Mouse (Mus musculus): ENCODE measurements around the gene Rbm34. TPM values are rescaled to one million over a fixed set of nuclear protein-coding genes. Genes with fewer than 3 reads are reported as not detected.

The Rbm34 gene
- polyA plus RNA-seq, 1 experiment from 2014 or later: 22.5 TPM

GRCm38 (mm10) chr8:126951900-126952636 lies 18.8 kb downstream of the Rbm34 start:
- H3K27me3 ChIP-seq (replicated peaks): no peaks in the 10 kb centered on the region
- no peak for ATAC-seq
- H3K4me1 ChIP-seq: no peaks in the 10 kb centered on the region
- no peak overlapping the region for H3K9ac ChIP-seq
- no peak overlapping the region for H3K4me2 ChIP-seq
- 85% methylated on average over 11 of the region's 11 CpGs for WGBS (ENCODE audit: insufficient replicate concordance)
- peaks cover 94% of the 10 kb centered on the region for H3K36me3 ChIP-seq
- H3K9me3 ChIP-seq (replicated peaks): no peaks in the 10 kb centered on the region
- H3K4me3 ChIP-seq: no peak overlapping the region
- no peak overlapping the region for H3K27ac ChIP-seq

GRCm38 (mm10) chr8:126949527-126949926 lies 21.3 kb downstream of the Rbm34 start:
- no peaks in the 10 kb centered on the region for H3K9me3 ChIP-seq (replicated peaks)
- peaks cover 15% of the 10 kb centered on the region for H3K4me1 ChIP-seq
- no peak overlapping the region for H3K4me2 ChIP-seq
- H3K9ac ChIP-seq: no peak overlapping the region
- no peak for ATAC-seq
- H3K27ac ChIP-seq: no peak overlapping the region
- H3K36me3 ChIP-seq: peaks cover 68% of the 10 kb centered on the region
- no peak overlapping the region for H3K4me3 ChIP-seq
- WGBS (ENCODE audit: insufficient replicate concordance): 73% methylated on average over 2 of the region's 2 CpGs
- H3K27me3 ChIP-seq (replicated peaks): no peaks in the 10 kb centered on the region

DNA sequence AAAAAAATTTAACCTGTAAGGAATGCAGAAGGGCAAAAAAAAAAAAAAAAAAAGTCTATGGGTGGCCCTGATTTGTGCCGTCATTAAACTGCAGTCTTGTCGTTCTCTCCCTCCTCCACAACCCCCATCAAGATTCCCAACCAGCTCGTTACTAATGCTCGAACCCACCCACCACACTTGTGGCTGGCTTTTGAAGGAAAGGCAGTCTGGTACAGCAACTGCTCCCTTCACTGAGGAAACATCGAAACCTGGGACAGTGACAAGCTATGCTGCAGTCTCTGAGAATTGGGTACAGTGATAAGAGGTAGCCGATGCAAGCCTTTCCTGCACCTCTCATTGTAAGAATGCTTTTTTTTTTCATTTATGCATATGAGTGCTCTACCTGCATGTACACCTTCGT lies 24.4 kb downstream of the Rbm34 start:
- WGBS (ENCODE audit: insufficient replicate concordance): 81% methylated on average over 7 of the region's 7 CpGs
- no peaks in the 10 kb centered on the region for H3K27me3 ChIP-seq (replicated peaks)
- peaks cover 43% of the 10 kb centered on the region for H3K4me1 ChIP-seq
- H3K4me2 ChIP-seq: peak overlapping the region; percentile 79
- no peak for ATAC-seq
- peak overlapping the region; percentile 91; the same call in 1 of the 2 replicates for H3K4me3 ChIP-seq
- H3K36me3 ChIP-seq: peaks cover 54% of the 10 kb centered on the region
- no peak overlapping the region for H3K27ac ChIP-seq
- H3K9me3 ChIP-seq (replicated peaks): no peaks in the 10 kb centered on the region
- no peak overlapping the region for H3K9ac ChIP-seq

DNA sequence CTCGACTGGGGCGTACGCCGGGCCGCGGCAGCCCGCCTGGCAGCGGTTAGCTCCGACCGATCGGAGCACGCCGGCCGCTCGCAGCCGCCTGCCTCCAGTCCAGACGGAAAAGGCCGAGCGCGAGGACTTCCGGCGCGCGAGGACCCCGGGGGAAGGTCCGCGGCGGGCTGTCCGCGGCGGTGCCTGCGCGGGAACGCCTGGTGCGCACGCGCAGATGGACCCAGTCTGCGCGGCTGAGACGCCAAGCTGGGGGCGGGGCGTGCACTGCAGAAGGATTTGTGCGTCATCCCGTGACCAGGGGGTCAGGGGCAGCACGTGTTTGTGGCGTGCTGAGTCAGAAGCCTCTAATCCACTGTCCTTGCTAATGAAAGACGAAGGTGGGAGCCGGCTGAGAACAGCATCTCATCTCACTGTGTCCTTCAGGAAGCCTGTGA lies 25.1 kb downstream of the Rbm34 start, which contains the start of gene Tomm20:
Gene Tomm20 (minus strand): TSS at position 115 of the 434 bp plus-strand sequence.
- Histone ChIP-seq H3K9me3 (replicated peaks) (no peaks in the 10 kb centered on the region), H3K36me3 (peaks cover 52% of the 10 kb centered on the region), H3K27me3 (replicated peaks) (no peaks in the 10 kb centered on the region), H3K4me3 (peak within 1 kb of the TSS; percentile 91), H3K9ac (peak within 1 kb of the TSS; percentile 94), H3K4me2 (peak within 1 kb of the TSS; percentile 79), H3K4me1 (peaks cover 44% of the 10 kb centered on the region), H3K27ac (peak within 1 kb of the TSS; percentile 83)
- under 1% methylated on average over 48 of the region's 48 CpGs for WGBS (ENCODE audit: insufficient replicate concordance)
- ATAC-seq: peak; percentile 90

GRCm38 (mm10) chr8:126944781-126945691 lies 25.8 kb downstream of the Rbm34 start:
- Histone ChIP-seq H3K36me3 (peaks cover 50% of the 10 kb centered on the region), H3K9ac (peak overlapping the region; percentile 94), H3K4me3 (peak overlapping the region; percentile 91), H3K27ac (peak overlapping the region; percentile 83), H3K4me2 (peak overlapping the region; percentile 79), H3K9me3 (replicated peaks) (no peaks in the 10 kb centered on the region), H3K27me3 (replicated peaks) (no peaks in the 10 kb centered on the region), H3K4me1 (peaks cover 44% of the 10 kb centered on the region)
- under 1% methylated on average over 46 of the region's 46 CpGs for WGBS (ENCODE audit: insufficient replicate concordance)
- ATAC-seq: peak; percentile 54

GRCm38 (mm10) chr8:126943565-126943964 lies 27.3 kb downstream of the Rbm34 start:
- H3K9me3 ChIP-seq (replicated peaks): no peaks in the 10 kb centered on the region
- peak overlapping the region; percentile 83; the same call in 1 of the 2 replicates for H3K27ac ChIP-seq
- no peaks in the 10 kb centered on the region for H3K27me3 ChIP-seq (replicated peaks)
- peaks cover 50% of the 10 kb centered on the region for H3K36me3 ChIP-seq
- H3K4me1 ChIP-seq: peaks cover 44% of the 10 kb centered on the region
- peak overlapping the region; percentile 94 for H3K9ac ChIP-seq
- ATAC-seq: no peak
- H3K4me3 ChIP-seq: peak overlapping the region; percentile 91
- peak overlapping the region; percentile 79 for H3K4me2 ChIP-seq
- 40% methylated on average over 7 of the region's 7 CpGs for WGBS (ENCODE audit: insufficient replicate concordance)

DNA sequence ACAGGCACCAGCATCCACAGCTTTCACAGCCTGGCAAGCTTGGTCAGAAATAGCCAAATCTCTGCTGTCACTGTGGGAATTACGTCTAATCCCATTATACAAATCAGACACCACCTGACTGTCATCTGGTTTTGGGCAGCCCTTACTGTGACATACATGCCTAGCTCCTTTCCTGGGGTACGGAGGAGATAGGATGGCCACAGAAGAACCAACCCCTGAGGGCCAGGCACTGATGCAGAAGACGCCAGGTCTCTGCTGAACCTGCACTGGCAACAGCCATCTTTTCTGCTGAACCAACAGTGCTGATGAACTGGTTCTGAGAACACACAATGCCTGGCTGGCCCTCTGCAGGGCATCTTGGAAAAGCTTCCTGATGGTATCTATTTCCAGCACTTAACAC lies 33.5 kb downstream of the Rbm34 start:
- Histone ChIP-seq H3K27ac (no peak overlapping the region), H3K4me1 (peaks cover 25% of the 10 kb centered on the region), H3K9ac (no peak overlapping the region), H3K27me3 (replicated peaks) (no peaks in the 10 kb centered on the region), H3K4me2 (no peak overlapping the region), H3K4me3 (no peak overlapping the region), H3K9me3 (replicated peaks) (no peaks in the 10 kb centered on the region), H3K36me3 (peaks cover 86% of the 10 kb centered on the region)
- ATAC-seq: no peak
- WGBS (ENCODE audit: insufficient replicate concordance): 82% methylated on average over 3 of the region's 3 CpGs

GRCm38 (mm10) chr8:126935932-126936331 lies 34.9 kb downstream of the Rbm34 start:
- no peak for ATAC-seq
- Histone ChIP-seq H3K4me2 (no peak overlapping the region), H3K9me3 (replicated peaks) (no peaks in the 10 kb centered on the region), H3K4me3 (no peak overlapping the region), H3K9ac (no peak overlapping the region), H3K4me1 (peaks cover 28% of the 10 kb centered on the region), H3K27ac (no peak overlapping the region), H3K27me3 (replicated peaks) (no peaks in the 10 kb centered on the region), H3K36me3 (peaks cover 93% of the 10 kb centered on the region)

GRCm38 (mm10) chr8:126935387-126935786 lies 35.5 kb downstream of the Rbm34 start:
- Histone ChIP-seq H3K36me3 (peaks cover 95% of the 10 kb centered on the region), H3K4me1 (peaks cover 28% of the 10 kb centered on the region), H3K9me3 (replicated peaks) (no peaks in the 10 kb centered on the region), H3K9ac (no peak overlapping the region), H3K27ac (no peak overlapping the region), H3K4me2 (no peak overlapping the region), H3K4me3 (no peak overlapping the region), H3K27me3 (replicated peaks) (no peaks in the 10 kb centered on the region)
- WGBS (ENCODE audit: insufficient replicate concordance): 86% methylated on average over 2 of the region's 2 CpGs
- no peak for ATAC-seq

- no peak for ATAC-seq
- Histone ChIP-seq H3K27ac (peak overlapping the region; percentile 51; the same call in 1 of the 2 replicates), H3K4me2 (no peak overlapping the region), H3K9ac (no peak overlapping the region), H3K4me3 (no peak overlapping the region), H3K9me3 (replicated peaks) (no peaks in the 10 kb centered on the region), H3K27me3 (replicated peaks) (no peaks in the 10 kb centered on the region), H3K36me3 (peaks cover 87% of the 10 kb centered on the region), H3K4me1 (peaks cover 33% of the 10 kb centered on the region)
- 55% methylated on average over 1 of the region's 1 CpGs for WGBS (ENCODE audit: insufficient replicate concordance)
Measured at GRCm38 (mm10) chr8:126932656-126933055, 38.2 kb downstream of the Rbm34 start.

- no peak overlapping the region for H3K4me3 ChIP-seq
- ATAC-seq: 0 out of 2 replicates have a peak, but pooled peaks have one; percentile 24
- H3K9ac ChIP-seq: no peak overlapping the region
- H3K27me3 ChIP-seq (replicated peaks): no peaks in the 10 kb centered on the region
- H3K4me2 ChIP-seq: no peak overlapping the region
- 94% methylated on average over 1 of the region's 1 CpGs for WGBS (ENCODE audit: insufficient replicate concordance)
- no peaks in the 10 kb centered on the region for H3K9me3 ChIP-seq (replicated peaks)
- peaks cover 33% of the 10 kb centered on the region for H3K4me1 ChIP-seq
- peaks cover 83% of the 10 kb centered on the region for H3K36me3 ChIP-seq
- peak overlapping the region; percentile 68 for H3K27ac ChIP-seq
Measured at GRCm38 (mm10) chr8:126932249-126932648, 38.6 kb downstream of the Rbm34 start.

- 27% methylated on average over 2 of the region's 2 CpGs for WGBS (ENCODE audit: insufficient replicate concordance)
- Histone ChIP-seq H3K27ac (peak overlapping the region; percentile 68), H3K9ac (no peak overlapping the region), H3K36me3 (peaks cover 77% of the 10 kb centered on the region), H3K4me2 (no peak overlapping the region), H3K4me1 (peaks cover 33% of the 10 kb centered on the region), H3K27me3 (replicated peaks) (no peaks in the 10 kb centered on the region), H3K4me3 (no peak overlapping the region), H3K9me3 (replicated peaks) (no peaks in the 10 kb centered on the region)
- ATAC-seq: peak; percentile 8; the same call in 1 of the 2 replicates
Measured at GRCm38 (mm10) chr8:126931720-126932119, 39.2 kb downstream of the Rbm34 start.
